Mouse (Mus musculus): ENCODE results near the gene Tmem135.

Tmem135 gene

GRCm38 (mm10) chr7:89319351-89319750, 84.7 kb downstream of the Tmem135 start:
- 85% methylated on average over 1 of the region's 1 CpGs for WGBS

GRCm38 (mm10) chr7:89317088-89317487, 86.9 kb downstream of the Tmem135 start:
- WGBS: 100% methylated on average over 1 of the region's 1 CpGs

GRCm38 (mm10) chr7:89316112-89316511, 87.9 kb downstream of the Tmem135 start:
- 95% methylated on average over 3 of the region's 3 CpGs for WGBS

GRCm38 (mm10) chr7:89311555-89311954, 92.5 kb downstream of the Tmem135 start:
- 100% methylated on average over 1 of the region's 1 CpGs for WGBS

- WGBS: 67% methylated on average over 3 of the region's 3 CpGs
These were observed 95.1 kb downstream of the Tmem135 start for GRCm38 (mm10) chr7:89308926-89309325.

GRCm38 (mm10) chr7:89308238-89308637, 95.8 kb downstream of the Tmem135 start:
- WGBS: 87% methylated on average over 11 of the region's 11 CpGs

GRCm38 (mm10) chr7:89306831-89307230, 97.2 kb downstream of the Tmem135 start:
- WGBS: 86% methylated on average over 6 of the region's 6 CpGs

GRCm38 (mm10) chr7:89304958-89305357, 99.1 kb downstream of the Tmem135 start:
- WGBS: 78% methylated on average over 3 of the region's 3 CpGs

- 100% methylated on average over 1 of the region's 1 CpGs for WGBS
These were observed 100.3 kb downstream of the Tmem135 start for GRCm38 (mm10) chr7:89303765-89304164.

- WGBS: 83% methylated on average over 1 of the region's 1 CpGs
These were observed 105.0 kb downstream of the Tmem135 start for GRCm38 (mm10) chr7:89298911-89299458.

GRCm38 (mm10) chr7:89296941-89297340, 107.1 kb downstream of the Tmem135 start:
- 48% methylated on average over 1 of the region's 1 CpGs for WGBS

- 87% methylated on average over 7 of the region's 7 CpGs for WGBS
These were observed 121.4 kb downstream of the Tmem135 start for GRCm38 (mm10) chr7:89282664-89283063.

GRCm38 (mm10) chr7:89269826-89270225, 134.2 kb downstream of the Tmem135 start:
- WGBS: 85% methylated on average over 6 of the region's 6 CpGs

- WGBS: 19% methylated on average over 1 of the region's 1 CpGs
These were observed 136.5 kb downstream of the Tmem135 start for GRCm38 (mm10) chr7:89267542-89267941.

- 80% methylated on average over 7 of the region's 7 CpGs for WGBS
These were observed 137.8 kb downstream of the Tmem135 start for GRCm38 (mm10) chr7:89266017-89266760.

GRCm38 (mm10) chr7:89258832-89259231, 145.2 kb downstream of the Tmem135 start:
- WGBS: 72% methylated on average over 2 of the region's 2 CpGs

- 68% methylated on average over 4 of the region's 4 CpGs for WGBS
These were observed 146.0 kb downstream of the Tmem135 start for GRCm38 (mm10) chr7:89257871-89258502.

GRCm38 (mm10) chr7:89253772-89254171, 150.2 kb downstream of the Tmem135 start:
- WGBS: 47% methylated on average over 3 of the region's 3 CpGs

- WGBS: 89% methylated on average over 2 of the region's 2 CpGs
These were observed 150.7 kb downstream of the Tmem135 start for GRCm38 (mm10) chr7:89253317-89253716.

GRCm38 (mm10) chr7:89251880-89252453, 152.1 kb downstream of the Tmem135 start:
- WGBS: 76% methylated on average over 4 of the region's 4 CpGs

- WGBS: 63% methylated on average over 7 of the region's 7 CpGs
These were observed 155.7 kb downstream of the Tmem135 start for GRCm38 (mm10) chr7:89248135-89248850.

Data from cerebral cortex, adult 2 months (tissue).